Mouse (Mus musculus) heart, adult 11 months (tissue): ENCODE results near the gene Krtap24-1.

Source experiments
- DNase-seq: peaks from one replicate; pipeline ENCODE4 v3.0.0; 2022

The Krtap24-1 gene

GRCm38 (mm10) chr16:88611922-88612321 lies at the start of gene Krtap24-1:
Gene Krtap24-1, minus strand, starts transcription at chr16:88612279.
- DNase-seq = no peak

GRCm38 (mm10) chr16:88657426-88657825 lies 45.3 kb upstream of the Krtap24-1 start:
- DNase-seq = no peak

- DNase-seq = no peak
Measured at GRCm38 (mm10) chr16:88651952-88652351, 39.9 kb upstream of the Krtap24-1 start.

GRCm38 (mm10) chr16:88651082-88651481 lies 39.0 kb upstream of the Krtap24-1 start:
- no peak for DNase-seq

GRCm38 (mm10) chr16:88647358-88647846 lies 35.3 kb upstream of the Krtap24-1 start, which contains the start of gene Krtap26-1:
Gene Krtap26-1, minus strand, starts transcription at chr16:88647796.
- no peak for DNase-seq

- no peak for DNase-seq
Measured at GRCm38 (mm10) chr16:88646366-88647111, 34.5 kb upstream of the Krtap24-1 start.

GRCm38 (mm10) chr16:88640053-88640452 lies 28.0 kb upstream of the Krtap24-1 start:
- DNase-seq = no peak

GRCm38 (mm10) chr16:88635142-88635541 lies 23.1 kb upstream of the Krtap24-1 start:
- DNase-seq = peak; percentile 84

- DNase-seq = no peak
Measured at GRCm38 (mm10) chr16:88631474-88631873, 19.4 kb upstream of the Krtap24-1 start.

GRCm38 (mm10) chr16:88627566-88627965 lies 15.5 kb upstream of the Krtap24-1 start, which contains the start of gene 2310079G19Rik:
Gene 2310079G19Rik, minus strand, starts transcription at chr16:88627666.
- no peak for DNase-seq

- no peak for DNase-seq
Measured at GRCm38 (mm10) chr16:88612712-88613111, 633 bp upstream of the Krtap24-1 start.

- DNase-seq = no peak
Measured at GRCm38 (mm10) chr16:88604570-88604969, 7.5 kb downstream of the Krtap24-1 start.

GRCm38 (mm10) chr16:88602464-88602863 lies 9.6 kb downstream of the Krtap24-1 start:
- DNase-seq = no peak

- DNase-seq = no peak
Measured at GRCm38 (mm10) chr16:88600303-88600702, 11.8 kb downstream of the Krtap24-1 start.

GRCm38 (mm10) chr16:88599504-88600237 lies 12.4 kb downstream of the Krtap24-1 start:
- no peak for DNase-seq

- DNase-seq = no peak
Measured at GRCm38 (mm10) chr16:88592758-88593157, 19.3 kb downstream of the Krtap24-1 start.

GRCm38 (mm10) chr16:88583338-88583737 lies 28.7 kb downstream of the Krtap24-1 start:
- DNase-seq = no peak

GRCm38 (mm10) chr16:88575885-88576679 lies 36.0 kb downstream of the Krtap24-1 start:
- no peak for DNase-seq

GRCm38 (mm10) chr16:88572904-88573404 lies 39.1 kb downstream of the Krtap24-1 start:
- DNase-seq = no peak

- no peak for DNase-seq
Measured at GRCm38 (mm10) chr16:88570136-88570535, 41.9 kb downstream of the Krtap24-1 start.

- DNase-seq = no peak
Measured at GRCm38 (mm10) chr16:88569732-88570131, 42.3 kb downstream of the Krtap24-1 start.

- DNase-seq = no peak
Measured at GRCm38 (mm10) chr16:88569096-88569495, 43.0 kb downstream of the Krtap24-1 start.
